Mouse (Mus musculus) cerebellum, adult 11 months (tissue): ENCODE data around the gene Prdm13.

Experiments used
- DNase-seq: peaks from one replicate; pipeline ENCODE4 v3.0.0; 2022

Gene Prdm13

DNA sequence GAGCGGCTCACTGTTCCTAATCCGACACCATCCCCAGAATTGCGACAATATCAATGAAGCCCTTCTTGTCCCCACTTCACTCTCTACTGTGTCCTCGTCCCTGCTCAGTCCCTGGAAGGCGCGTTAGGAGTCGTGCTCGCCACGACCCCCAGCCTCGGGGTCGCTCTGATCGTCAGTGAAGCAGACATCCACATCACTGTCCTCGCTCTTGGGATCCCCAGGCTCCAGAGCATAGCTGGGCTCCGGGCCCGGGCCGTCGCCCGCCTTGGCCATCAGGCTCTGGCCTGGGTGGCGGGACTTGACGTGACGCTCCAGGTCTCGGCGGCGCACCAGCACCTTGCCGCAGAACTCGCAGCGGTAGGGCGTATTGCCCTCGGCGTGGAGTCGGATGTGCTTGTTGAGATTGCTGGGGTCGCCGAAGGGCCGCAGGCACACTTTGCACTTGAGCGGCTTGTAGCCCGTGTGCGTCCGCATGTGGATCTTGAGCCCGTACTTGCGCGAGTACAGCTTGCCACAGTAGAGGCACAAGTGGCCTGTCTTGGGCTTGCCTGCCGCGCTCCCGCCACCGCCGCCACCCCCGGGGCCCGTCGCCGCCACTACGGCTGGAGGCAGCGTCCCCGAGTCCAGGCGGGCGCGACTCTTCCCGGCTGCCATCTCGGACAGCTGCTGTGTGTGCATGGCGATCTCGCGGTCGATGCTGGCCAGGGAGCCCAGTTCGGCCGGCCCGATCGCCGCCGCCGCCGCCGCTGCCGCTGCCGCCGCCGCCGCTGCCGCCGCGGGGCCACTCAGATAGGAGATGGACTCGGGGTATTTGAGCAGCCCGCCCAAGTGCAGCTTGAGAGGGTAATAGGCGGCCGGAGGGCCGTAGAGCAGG, 7.4 kb downstream of the Prdm13 start:
- no peak for DNase-seq

DNA sequence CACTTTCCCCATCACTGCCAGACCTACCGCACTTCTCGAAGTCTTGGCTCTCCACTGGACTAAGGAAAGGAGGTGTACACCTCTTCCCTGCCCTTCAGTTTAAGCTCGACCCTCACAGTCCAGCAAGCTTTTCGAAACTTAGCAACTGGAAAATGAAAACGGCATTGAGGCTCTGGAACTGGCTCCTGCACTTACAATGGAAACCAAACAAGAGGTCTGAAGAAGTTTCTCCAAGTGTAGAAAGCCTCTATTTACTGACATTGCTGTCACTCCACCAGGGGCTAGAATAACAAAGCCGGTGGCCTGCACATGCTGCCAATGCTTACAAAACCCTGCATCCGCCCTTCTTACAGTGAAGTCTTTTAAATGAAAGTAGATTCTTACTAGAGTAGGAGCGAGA, 11.1 kb downstream of the Prdm13 start:
- no peak for DNase-seq

DNA sequence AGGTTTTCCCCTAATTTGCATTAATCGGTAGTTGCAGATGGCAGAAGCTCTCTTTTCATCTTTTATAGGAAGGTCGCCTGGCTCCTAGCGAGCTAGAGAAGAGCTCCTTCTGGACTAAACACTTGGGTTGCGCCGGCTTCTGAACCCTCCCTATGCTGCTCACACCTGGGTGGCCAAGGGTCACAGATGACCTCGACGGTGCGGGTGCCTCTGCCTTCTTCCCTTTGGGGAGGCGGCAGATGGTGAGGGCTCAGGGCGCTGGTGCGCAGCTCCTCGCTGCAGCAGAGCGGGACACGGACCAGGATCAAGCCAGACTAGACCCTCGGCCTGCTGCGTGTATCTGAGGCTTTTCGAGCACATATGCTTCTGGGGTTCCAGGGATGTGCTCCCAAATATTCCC, 11.7 kb downstream of the Prdm13 start:
- DNase-seq, result no peak

DNA sequence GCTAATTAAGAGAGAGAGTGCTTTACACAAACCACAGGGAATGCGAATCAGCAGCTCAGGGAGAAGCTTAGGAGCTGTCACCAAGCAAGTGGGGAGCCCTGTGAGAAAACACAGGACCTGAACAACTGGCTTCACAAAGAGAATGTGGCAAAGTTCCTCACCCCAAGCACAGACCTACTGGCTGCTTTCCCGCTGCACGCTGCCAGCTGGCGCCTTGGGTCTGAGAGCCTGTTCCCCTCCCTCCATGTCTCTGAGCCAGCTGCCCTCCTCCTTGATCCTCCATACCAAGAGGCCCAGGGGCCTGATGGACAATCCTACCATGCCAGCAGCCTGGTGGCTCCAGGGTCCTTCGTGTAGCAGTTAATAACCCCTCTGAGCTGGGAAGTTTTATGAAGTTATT, 19.8 kb downstream of the Prdm13 start:
- DNase-seq, result no peak

DNA sequence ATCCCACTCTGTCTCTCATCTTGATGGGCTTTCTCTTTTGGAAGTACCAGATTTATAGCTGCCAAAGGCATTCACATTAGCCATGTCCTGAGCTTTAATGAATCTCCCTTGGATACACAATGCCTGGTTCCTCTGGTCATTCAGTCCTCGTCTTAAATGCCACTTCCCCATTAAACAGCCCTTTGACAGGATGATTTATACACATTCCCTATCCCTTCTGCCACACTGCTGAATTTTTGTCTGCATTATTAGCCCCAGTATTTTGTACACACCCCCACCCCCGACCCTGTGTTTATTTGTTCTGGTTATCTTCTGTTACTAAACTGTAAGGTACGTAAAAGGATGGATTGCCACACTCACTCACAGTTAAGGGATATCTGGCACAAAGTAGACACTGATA, 27.6 kb downstream of the Prdm13 start:
- no peak for DNase-seq

DNA sequence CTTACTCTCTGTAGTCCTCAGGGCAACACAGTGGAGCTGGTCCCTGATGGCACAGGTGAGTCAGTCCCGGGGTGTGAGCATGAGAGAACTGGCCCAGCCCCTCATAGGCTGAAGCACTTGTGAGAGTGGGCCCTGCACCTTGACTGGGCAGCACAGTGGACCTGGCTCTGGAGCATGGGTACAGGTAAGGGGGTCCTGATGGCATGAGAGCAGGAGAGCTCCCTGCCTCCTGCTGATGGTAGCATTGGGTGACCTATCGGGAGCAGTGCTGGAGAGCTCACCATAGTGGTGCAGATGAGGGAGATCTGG, 56.5 kb downstream of the Prdm13 start:
- no peak for DNase-seq

DNA sequence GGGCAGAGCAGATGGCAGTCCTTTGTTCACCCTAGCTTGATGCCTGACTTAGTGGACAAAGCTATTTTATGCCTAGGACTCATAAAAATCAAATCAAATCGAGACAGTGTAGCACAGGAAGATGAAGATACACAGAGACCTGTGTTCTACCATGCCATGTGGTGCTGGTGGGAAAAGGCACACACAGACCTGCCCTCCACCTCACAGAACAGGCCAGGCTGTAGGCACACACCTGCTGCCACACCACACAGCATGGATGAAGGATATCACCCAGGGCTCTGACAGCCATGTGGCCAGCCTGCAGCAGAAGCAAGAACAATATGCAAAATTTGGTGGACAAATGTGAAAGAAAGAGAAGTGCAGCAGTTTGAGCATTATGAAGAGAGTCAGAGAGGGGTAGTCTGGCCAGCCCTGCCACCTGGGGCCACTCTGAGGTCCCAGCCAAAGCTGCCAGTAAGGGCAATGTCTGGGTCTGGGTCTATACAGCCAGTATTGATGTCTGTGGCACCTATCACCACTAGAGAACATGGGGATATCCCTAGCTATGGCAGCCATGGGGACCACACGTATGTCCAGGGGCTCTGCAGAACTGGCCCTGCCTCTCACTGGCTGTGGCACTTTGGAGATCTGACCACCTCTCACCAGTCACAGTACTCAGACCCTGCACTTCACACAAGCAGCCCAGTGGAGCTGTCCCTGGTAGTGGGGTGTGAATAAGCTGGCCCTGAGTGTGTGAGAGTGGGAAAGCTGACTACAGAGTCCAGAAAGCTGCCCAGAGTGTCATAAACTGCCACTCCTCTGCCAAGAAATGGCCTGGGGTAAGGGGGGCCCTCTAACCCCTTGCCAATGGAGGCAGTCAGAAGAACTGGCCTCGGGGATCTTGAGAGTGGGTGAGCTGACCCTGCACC, 57.1 kb downstream of the Prdm13 start:
- no peak for DNase-seq
